Mouse (Mus musculus): ENCODE measurements around the gene Olfr430. TPM values are rescaled to one million over a fixed set of nuclear protein-coding genes. Genes with fewer than 3 reads are reported as not detected.
A peak's percentile ranks its signal among the peaks of the same experiment; 100 is the strongest.
"Not testable (repeated sequence)": the region's sequence is repeated elsewhere in the genome, so short reads cannot be mapped to it uniquely, and the experiment has no call there.

Gene Olfr430
- polyA plus RNA-seq (2012; rRNA removed): not detected in 2 replicates

- no peak for DNase-seq (ENCODE audit: extremely low spot score in 1 of 2, low spot score in 1 of 2)
Observed at GRCm38 (mm10) chr1:174066305-174066704, at the start of gene Olfr430. Gene Olfr430, plus strand, starts transcription at chr1:174066605.

GRCm38 (mm10) chr1:174031698-174032097, 34.7 kb upstream of the Olfr430 start, which contains the start of gene Ifi205:
Gene Ifi205, minus strand, starts transcription at chr1:174031810.
- DNase-seq (ENCODE audit: extremely low spot score in 1 of 2, low spot score in 1 of 2): no peak

- DNase-seq (ENCODE audit: extremely low spot score in 1 of 2, low spot score in 1 of 2): no peak
Observed at GRCm38 (mm10) chr1:174035841-174036240, 30.6 kb upstream of the Olfr430 start.

- no peak for DNase-seq (ENCODE audit: extremely low spot score in 1 of 2, low spot score in 1 of 2)
Observed at GRCm38 (mm10) chr1:174038480-174038879, 27.9 kb upstream of the Olfr430 start.

- peak in 1 of 2 experiments; percentile 52 for DNase-seq (ENCODE audit: extremely low spot score in 1 of 2, low spot score in 1 of 2)
Observed at GRCm38 (mm10) chr1:174040523-174041177, 25.8 kb upstream of the Olfr430 start, which contains the start of gene Olfr433. Gene Olfr433, plus strand, starts transcription at chr1:174040705.

GRCm38 (mm10) chr1:174042091-174042884, 24.1 kb upstream of the Olfr430 start:
- not testable (repeated sequence) for DNase-seq (ENCODE audit: extremely low spot score in 1 of 2, low spot score in 1 of 2)

- DNase-seq (ENCODE audit: extremely low spot score in 1 of 2, low spot score in 1 of 2): no peak
Observed at GRCm38 (mm10) chr1:174044431-174044830, 22.0 kb upstream of the Olfr430 start.

GRCm38 (mm10) chr1:174048227-174048626, 18.2 kb upstream of the Olfr430 start:
- not testable (repeated sequence) for DNase-seq (ENCODE audit: extremely low spot score in 1 of 2, low spot score in 1 of 2)

- no peak for DNase-seq (ENCODE audit: extremely low spot score in 1 of 2, low spot score in 1 of 2)
Observed at GRCm38 (mm10) chr1:174048893-174049292, 17.5 kb upstream of the Olfr430 start, which contains the start of gene Olfr432. Gene Olfr432, plus strand, starts transcription at chr1:174049205.

GRCm38 (mm10) chr1:174049357-174049756, 17.0 kb upstream of the Olfr430 start:
- not testable (repeated sequence) for DNase-seq (ENCODE audit: extremely low spot score in 1 of 2, low spot score in 1 of 2)

GRCm38 (mm10) chr1:174050532-174050931, 15.9 kb upstream of the Olfr430 start:
- DNase-seq (ENCODE audit: extremely low spot score in 1 of 2, low spot score in 1 of 2): no peak

- DNase-seq (ENCODE audit: extremely low spot score in 1 of 2, low spot score in 1 of 2): no peak
Observed at GRCm38 (mm10) chr1:174051515-174051914, 14.9 kb upstream of the Olfr430 start.

- DNase-seq (ENCODE audit: extremely low spot score in 1 of 2, low spot score in 1 of 2): no peak
Observed at GRCm38 (mm10) chr1:174051931-174052536, 14.4 kb upstream of the Olfr430 start.

GRCm38 (mm10) chr1:174052981-174053380, 13.4 kb upstream of the Olfr430 start:
- DNase-seq (ENCODE audit: extremely low spot score in 1 of 2, low spot score in 1 of 2): peak in 1 of 2 experiments; percentile 16

GRCm38 (mm10) chr1:174055248-174055647, 11.2 kb upstream of the Olfr430 start:
- no peak for DNase-seq (ENCODE audit: extremely low spot score in 1 of 2, low spot score in 1 of 2)

- DNase-seq (ENCODE audit: extremely low spot score in 1 of 2, low spot score in 1 of 2): no peak
Observed at GRCm38 (mm10) chr1:174084031-174084430, 17.6 kb downstream of the Olfr430 start, which contains the start of gene Olfr429. Gene Olfr429, plus strand, starts transcription at chr1:174084331.

GRCm38 (mm10) chr1:174096591-174096990, 30.2 kb downstream of the Olfr430 start, which contains the start of gene Olfr427:
Gene Olfr427, plus strand, starts transcription at chr1:174096891.
- DNase-seq (ENCODE audit: extremely low spot score in 1 of 2, low spot score in 1 of 2): no peak

GRCm38 (mm10) chr1:174103735-174104134, 37.3 kb downstream of the Olfr430 start:
- peak in 1 of 2 experiments; percentile 22 for DNase-seq (ENCODE audit: extremely low spot score in 1 of 2, low spot score in 1 of 2)

- DNase-seq (ENCODE audit: extremely low spot score in 1 of 2, low spot score in 1 of 2): no peak
Observed at GRCm38 (mm10) chr1:174121062-174121461, 54.7 kb downstream of the Olfr430 start, which contains the start of gene Olfr231. Gene Olfr231, minus strand, starts transcription at chr1:174121162.
